Mouse (Mus musculus): ENCODE measurements around the gene Brca2. TPM values are rescaled to one million over a fixed set of nuclear protein-coding genes. Genes with fewer than 3 reads are reported as not detected.
A peak's percentile ranks its signal among the peaks of the same experiment; 100 is the strongest.

The Brca2 gene
- polyA plus RNA-seq, 1 experiment, result not detected

DNA sequence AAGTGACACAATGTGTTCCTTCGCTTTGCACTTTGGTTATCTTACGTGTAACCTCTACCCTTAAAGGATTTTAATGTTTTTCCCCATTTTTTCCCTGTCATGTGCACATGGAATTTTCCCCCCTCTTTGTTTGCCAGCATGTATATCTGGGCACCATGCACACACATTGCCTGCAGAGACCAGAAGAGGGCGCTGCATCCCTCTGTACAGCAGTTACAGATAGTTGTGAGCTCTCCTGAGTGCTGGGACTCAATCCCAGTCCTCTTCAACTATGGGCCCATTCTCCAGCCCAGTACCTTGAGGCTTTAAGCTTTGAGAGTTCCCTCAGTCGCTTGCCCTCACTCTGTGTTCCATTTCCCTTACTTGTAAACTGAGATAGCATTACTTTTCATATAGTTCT lies 9.2 kb upstream of the Brca2 start:
- no peak for TF ChIP-seq POLR2A (IDR thresholded peaks at IDR 0.05; ENCODE audit: insufficient read depth, low read depth, low read length)
- no peak for TF ChIP-seq CTCF (IDR thresholded peaks at IDR 0.05; ENCODE audit: insufficient read depth, low read depth, low read length)
- no peak overlapping the region for H3K27ac ChIP-seq (ENCODE audit: insufficient read depth, low read depth, low read length)
- no peaks in the 10 kb centered on the region for H3K4me1 ChIP-seq (ENCODE audit: control insufficient read depth, insufficient read depth, low read length)
- H3K4me3 ChIP-seq (ENCODE audit: insufficient read depth, low read depth, low read length), result no peak overlapping the region
- WGBS, result 81% methylated on average over 4 of the region's 4 CpGs

DNA sequence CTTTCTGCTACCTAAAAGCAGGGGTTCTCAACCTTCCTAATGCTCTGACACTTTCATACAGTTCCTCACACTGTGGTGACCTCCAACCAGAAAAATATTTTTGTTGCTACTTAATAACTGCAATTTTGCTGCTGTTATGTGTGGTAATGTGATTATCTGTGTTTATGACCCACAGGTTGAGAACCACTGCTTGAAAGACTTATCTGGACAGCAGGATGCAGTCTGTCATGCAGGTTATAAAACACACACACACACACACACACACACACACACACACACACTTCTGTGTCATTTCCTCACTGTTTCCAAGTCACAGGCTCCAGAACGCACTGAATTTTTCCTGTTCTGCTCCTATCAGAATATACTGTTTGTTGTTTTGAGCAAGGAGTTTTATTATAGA lies 8.4 kb upstream of the Brca2 start:
- TF ChIP-seq POLR2A (IDR thresholded peaks at IDR 0.05; ENCODE audit: insufficient read depth, low read depth, low read length) (no peak), CTCF (IDR thresholded peaks at IDR 0.05; ENCODE audit: insufficient read depth, low read depth, low read length) (no peak)
- Histone ChIP-seq H3K4me3 (ENCODE audit: insufficient read depth, low read depth, low read length) (no peak overlapping the region), H3K4me1 (ENCODE audit: control insufficient read depth, insufficient read depth, low read length) (no peaks in the 10 kb centered on the region), H3K27ac (ENCODE audit: insufficient read depth, low read depth, low read length) (no peak overlapping the region)
- WGBS, result 81% methylated on average over 1 of the region's 1 CpGs

DNA sequence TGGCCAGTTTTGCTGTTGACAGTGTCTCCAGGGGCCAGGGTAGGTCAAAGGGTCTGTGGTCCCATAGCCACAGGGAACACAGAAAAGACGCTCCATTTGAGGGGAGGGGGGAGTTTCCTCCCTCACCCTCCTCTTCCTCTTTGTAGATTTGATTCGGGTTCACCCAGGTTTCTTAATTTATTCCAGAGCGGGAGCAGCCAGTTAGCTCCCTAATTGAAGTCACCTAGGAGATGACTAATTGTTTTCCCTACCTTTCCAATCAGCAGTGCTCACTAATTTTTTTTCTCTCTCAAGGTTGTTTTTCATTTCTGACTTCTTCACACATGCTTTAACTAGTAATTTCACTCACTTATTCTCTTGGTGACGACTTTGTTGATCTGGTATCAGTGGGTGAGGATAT lies 4.4 kb upstream of the Brca2 start, which contains the start of gene Zar1l:
TSS of gene Zar1l (minus strand) at position 101 of the 400 bp plus-strand sequence.
- WGBS, result 53% methylated on average over 4 of the region's 4 CpGs

DNA sequence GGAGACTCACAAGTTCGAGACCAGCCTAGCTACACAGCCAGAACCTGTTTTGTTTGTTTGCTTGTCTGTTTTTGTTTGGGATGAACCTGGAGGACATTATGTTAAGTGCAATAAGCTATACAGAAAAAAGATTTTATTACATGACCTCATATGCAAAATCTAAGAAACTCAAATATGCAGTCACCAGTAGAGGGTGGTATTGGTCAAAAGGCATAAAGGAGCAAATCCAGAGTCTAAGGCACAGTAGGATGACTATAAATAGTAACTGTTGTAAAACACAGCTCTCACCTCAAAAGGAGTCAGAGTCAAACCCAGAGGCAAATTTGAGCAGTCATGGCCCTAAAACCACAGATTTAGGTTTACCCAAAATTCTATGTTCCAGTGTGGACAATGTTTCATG lies 2.9 kb upstream of the Brca2 start:
- no peaks in the 10 kb centered on the region for H3K4me1 ChIP-seq (ENCODE audit: control insufficient read depth, insufficient read depth, low read length)
- no peak overlapping the region for H3K4me3 ChIP-seq (ENCODE audit: insufficient read depth, low read depth, low read length)
- H3K27ac ChIP-seq (ENCODE audit: insufficient read depth, low read depth, low read length), result no peak overlapping the region
- WGBS, result 93% methylated on average over 1 of the region's 1 CpGs
- TF ChIP-seq POLR2A (IDR thresholded peaks at IDR 0.05; ENCODE audit: insufficient read depth, low read depth, low read length) (no peak), CTCF (IDR thresholded peaks at IDR 0.05; ENCODE audit: insufficient read depth, low read depth, low read length) (no peak)

More for the DNA sequence above, 4.4 kb upstream of the Brca2 start, which contains the start of gene Zar1l:
- no peaks in the 10 kb centered on the region for H3K4me1 ChIP-seq (ENCODE audit: control insufficient read depth, insufficient read depth, low read length)
- no peak within 1 kb of the TSS for H3K4me3 ChIP-seq (ENCODE audit: insufficient read depth, low read depth, low read length)
- no peak within 1 kb of the TSS for H3K27ac ChIP-seq (ENCODE audit: insufficient read depth, low read depth, low read length)
- TF ChIP-seq CTCF (IDR thresholded peaks at IDR 0.05; ENCODE audit: insufficient read depth, low read depth, low read length) (no peak), POLR2A (IDR thresholded peaks at IDR 0.05; ENCODE audit: insufficient read depth, low read depth, low read length) (no peak)

DNA sequence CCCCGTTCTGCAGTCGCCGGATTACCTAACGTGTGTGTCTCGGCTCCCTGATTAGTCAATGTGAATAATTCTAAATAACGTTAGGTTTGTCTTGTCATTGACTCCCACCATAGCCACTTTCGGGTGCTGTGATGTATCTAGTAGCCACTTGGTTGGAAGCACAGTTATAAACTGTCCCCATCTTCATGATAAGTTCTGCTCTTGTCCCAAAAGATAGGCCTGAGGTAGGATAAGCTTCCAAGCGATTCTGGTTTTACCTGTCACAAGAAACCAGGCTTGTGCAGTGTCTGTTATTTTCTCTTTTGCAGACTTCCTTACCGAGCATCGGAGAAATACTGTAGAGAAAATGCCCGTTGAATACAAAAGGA lies 421 bp downstream of the Brca2 start:
- Histone ChIP-seq H3K27ac (ENCODE audit: insufficient read depth, low read depth, low read length) (no peak overlapping the region), H3K4me3 (ENCODE audit: insufficient read depth, low read depth, low read length) (peak overlapping the region; percentile 95), H3K4me1 (ENCODE audit: control insufficient read depth, insufficient read depth, low read length) (no peaks in the 10 kb centered on the region)
- WGBS, result 3% methylated on average over 11 of the region's 11 CpGs
- TF ChIP-seq CTCF (IDR thresholded peaks at IDR 0.05; ENCODE audit: insufficient read depth, low read depth, low read length) (no peak), POLR2A (IDR thresholded peaks at IDR 0.05; ENCODE audit: insufficient read depth, low read depth, low read length) (no peak)

DNA sequence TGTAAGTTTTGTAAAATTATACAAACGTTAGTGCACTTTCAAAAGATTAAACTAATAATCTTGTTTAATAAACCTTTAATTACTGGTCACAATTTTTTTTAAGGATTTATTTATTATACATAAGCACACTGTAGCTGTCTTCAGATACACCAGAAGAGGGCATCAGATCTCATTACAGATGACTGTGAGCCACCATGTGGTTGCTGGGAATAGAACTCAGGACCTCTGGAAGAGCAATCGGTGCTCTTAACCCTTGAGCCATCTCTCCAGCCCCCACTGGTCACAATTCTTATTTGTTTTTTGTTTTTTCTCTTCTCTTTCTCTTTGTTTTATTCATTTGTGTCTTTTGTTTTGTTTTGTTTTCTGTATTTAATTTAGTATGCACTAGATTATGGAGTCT lies 2.8 kb downstream of the Brca2 start:
- Histone ChIP-seq H3K27ac (ENCODE audit: insufficient read depth, low read depth, low read length) (no peak overlapping the region), H3K4me1 (ENCODE audit: control insufficient read depth, insufficient read depth, low read length) (no peaks in the 10 kb centered on the region), H3K4me3 (ENCODE audit: insufficient read depth, low read depth, low read length) (no peak overlapping the region)
- 94% methylated on average over 2 of the region's 2 CpGs for WGBS
- TF ChIP-seq CTCF (IDR thresholded peaks at IDR 0.05; ENCODE audit: insufficient read depth, low read depth, low read length), result no peak
- no peak for TF ChIP-seq POLR2A (IDR thresholded peaks at IDR 0.05; ENCODE audit: insufficient read depth, low read depth, low read length)

DNA sequence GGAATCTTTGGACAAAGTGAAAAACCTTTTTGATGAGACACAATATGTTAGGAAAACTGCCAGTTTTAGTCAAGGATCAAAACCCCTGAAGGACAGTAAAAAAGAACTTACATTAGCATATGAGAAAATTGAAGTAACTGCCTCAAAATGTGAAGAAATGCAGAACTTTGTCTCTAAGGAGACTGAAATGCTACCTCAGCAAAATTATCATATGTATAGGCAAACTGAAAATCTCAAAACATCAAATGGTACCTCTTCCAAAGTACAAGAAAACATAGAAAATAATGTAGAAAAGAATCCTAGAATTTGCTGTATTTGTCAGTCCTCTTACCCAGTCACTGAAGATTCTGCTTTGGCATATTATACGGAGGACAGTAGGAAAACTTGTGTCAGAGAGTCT lies 18.9 kb downstream of the Brca2 start:
- no peak for TF ChIP-seq CTCF (IDR thresholded peaks at IDR 0.05; ENCODE audit: insufficient read depth, low read depth, low read length)
- no peak for TF ChIP-seq POLR2A (IDR thresholded peaks at IDR 0.05; ENCODE audit: insufficient read depth, low read depth, low read length)
- Histone ChIP-seq H3K27ac (ENCODE audit: insufficient read depth, low read depth, low read length) (no peak overlapping the region), H3K4me1 (ENCODE audit: control insufficient read depth, insufficient read depth, low read length) (no peaks in the 10 kb centered on the region), H3K4me3 (ENCODE audit: insufficient read depth, low read depth, low read length) (no peak overlapping the region)
- WGBS, result 89% methylated on average over 1 of the region's 1 CpGs

DNA sequence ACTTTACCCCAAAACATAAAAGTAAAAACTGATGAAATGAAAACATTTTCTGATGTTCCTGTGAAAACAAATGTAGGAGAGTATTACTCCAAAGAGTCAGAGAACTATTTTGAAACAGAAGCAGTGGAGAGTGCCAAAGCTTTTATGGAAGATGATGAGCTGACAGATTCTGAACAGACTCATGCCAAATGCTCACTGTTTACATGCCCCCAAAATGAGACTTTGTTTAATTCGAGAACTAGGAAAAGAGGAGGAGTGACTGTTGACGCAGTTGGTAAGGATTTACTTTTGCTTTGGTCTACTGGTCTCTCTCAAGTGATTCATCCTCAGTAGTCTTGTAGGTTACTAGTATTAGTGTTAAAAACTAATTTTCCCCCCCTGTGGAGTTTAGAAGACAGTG lies 20.8 kb downstream of the Brca2 start:
- Histone ChIP-seq H3K27ac (ENCODE audit: insufficient read depth, low read depth, low read length) (no peak overlapping the region), H3K4me1 (ENCODE audit: control insufficient read depth, insufficient read depth, low read length) (no peaks in the 10 kb centered on the region), H3K4me3 (ENCODE audit: insufficient read depth, low read depth, low read length) (no peak overlapping the region)
- 82% methylated on average over 2 of the region's 2 CpGs for WGBS
- no peak for TF ChIP-seq CTCF (IDR thresholded peaks at IDR 0.05; ENCODE audit: insufficient read depth, low read depth, low read length)
- TF ChIP-seq POLR2A (IDR thresholded peaks at IDR 0.05; ENCODE audit: insufficient read depth, low read depth, low read length), result no peak

DNA sequence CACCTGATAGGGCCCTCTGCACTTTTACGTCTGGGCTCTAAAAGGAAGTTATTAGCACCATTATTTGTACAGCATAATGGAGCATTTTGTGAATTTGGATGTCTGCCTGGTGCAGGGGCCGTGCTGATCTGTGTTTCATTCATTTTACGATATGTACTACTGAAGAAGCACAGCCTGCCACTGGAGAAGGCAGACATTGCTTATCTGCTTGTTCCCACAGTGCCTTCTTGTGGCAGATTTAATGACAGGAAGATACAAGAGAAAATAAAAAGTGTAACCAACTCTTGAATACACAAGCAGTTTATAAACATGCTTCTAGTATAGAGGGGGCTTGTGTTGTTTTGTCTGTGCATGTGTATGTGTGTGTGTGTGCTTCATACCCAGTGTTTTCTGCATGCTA lies 29.2 kb downstream of the Brca2 start:
- no peak overlapping the region for H3K4me3 ChIP-seq (ENCODE audit: insufficient read depth, low read depth, low read length)
- 44% methylated on average over 3 of the region's 3 CpGs for WGBS
- no peak overlapping the region for H3K27ac ChIP-seq (ENCODE audit: insufficient read depth, low read depth, low read length)
- no peaks in the 10 kb centered on the region for H3K4me1 ChIP-seq (ENCODE audit: control insufficient read depth, insufficient read depth, low read length)
- TF ChIP-seq CTCF (IDR thresholded peaks at IDR 0.05; ENCODE audit: insufficient read depth, low read depth, low read length) (no peak), POLR2A (IDR thresholded peaks at IDR 0.05; ENCODE audit: insufficient read depth, low read depth, low read length) (no peak)

DNA sequence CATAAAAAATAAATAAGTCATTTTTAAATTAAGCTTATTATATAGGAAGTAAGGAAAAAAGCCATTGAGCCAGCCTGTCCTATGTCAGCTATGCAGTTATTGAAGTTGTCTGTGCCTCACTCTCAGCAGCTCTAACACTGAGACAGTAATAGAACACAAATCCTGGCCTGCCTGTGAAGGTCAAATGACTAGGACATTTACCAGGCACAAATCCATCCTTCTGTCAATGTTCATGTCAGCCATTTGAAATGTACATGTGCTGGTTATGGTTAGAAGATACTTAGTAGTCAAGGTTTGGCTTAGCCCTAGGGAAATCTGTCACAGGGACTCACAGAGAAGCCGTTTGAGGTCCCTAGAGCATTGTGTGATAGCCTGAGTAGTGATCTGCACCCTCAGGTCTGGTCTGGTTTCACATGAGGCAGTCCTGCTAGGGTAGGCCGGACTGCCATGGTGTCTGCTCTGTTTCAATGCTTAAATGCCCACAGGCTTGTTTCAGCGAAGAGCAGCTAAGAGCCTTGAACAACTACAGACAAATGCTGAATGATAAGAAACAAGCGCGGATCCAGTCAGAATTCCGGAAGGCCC lies 37.2 kb downstream of the Brca2 start:
- Histone ChIP-seq H3K27ac (ENCODE audit: insufficient read depth, low read depth, low read length) (no peak overlapping the region), H3K4me1 (ENCODE audit: control insufficient read depth, insufficient read depth, low read length) (no peaks in the 10 kb centered on the region), H3K4me3 (ENCODE audit: insufficient read depth, low read depth, low read length) (no peak overlapping the region)
- WGBS, result 96% methylated on average over 6 of the region's 6 CpGs
- TF ChIP-seq CTCF (IDR thresholded peaks at IDR 0.05; ENCODE audit: insufficient read depth, low read depth, low read length) (no peak), POLR2A (IDR thresholded peaks at IDR 0.05; ENCODE audit: insufficient read depth, low read depth, low read length) (no peak)

All from olfactory bulb, adult 2 months (tissue).